Mouse (Mus musculus): ENCODE data around the gene Dyrk1a. TPM values are rescaled to one million over a fixed set of nuclear protein-coding genes. Genes with fewer than 3 reads are reported as not detected.

The Dyrk1a gene
- total RNA-seq, 1 experiment from 2014 or later: 89.6 TPM

DNA sequence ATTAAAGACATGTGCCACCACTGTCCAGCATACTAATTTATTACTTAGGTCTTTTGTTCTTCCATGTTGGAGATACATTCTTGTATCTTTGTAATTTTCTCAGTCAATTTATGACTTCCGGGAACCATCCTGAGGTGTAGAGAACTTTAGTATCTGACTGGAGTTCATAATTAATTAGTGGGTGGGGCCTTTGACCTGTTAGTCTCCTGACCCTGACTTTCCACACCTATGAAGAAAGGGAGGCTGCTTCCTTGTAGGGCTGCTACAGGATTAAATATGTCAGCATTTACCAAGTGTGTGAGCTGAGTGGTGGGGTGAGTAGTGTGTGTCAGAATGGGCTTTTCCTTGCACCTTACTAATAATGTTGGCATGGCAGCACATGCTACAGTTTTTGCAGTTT lies 36.4 kb downstream of the Dyrk1a start:
- no peak for ATAC-seq (replicated peaks in 1 of 2; ENCODE audit: insufficient read depth in 1 of 2, low FRiP score in 2 of 2, low TSS enrichment in 1 of 2, low read depth in 1 of 2, poor library complexity in 2 of 2, severe bottlenecking in 2 of 2)

DNA sequence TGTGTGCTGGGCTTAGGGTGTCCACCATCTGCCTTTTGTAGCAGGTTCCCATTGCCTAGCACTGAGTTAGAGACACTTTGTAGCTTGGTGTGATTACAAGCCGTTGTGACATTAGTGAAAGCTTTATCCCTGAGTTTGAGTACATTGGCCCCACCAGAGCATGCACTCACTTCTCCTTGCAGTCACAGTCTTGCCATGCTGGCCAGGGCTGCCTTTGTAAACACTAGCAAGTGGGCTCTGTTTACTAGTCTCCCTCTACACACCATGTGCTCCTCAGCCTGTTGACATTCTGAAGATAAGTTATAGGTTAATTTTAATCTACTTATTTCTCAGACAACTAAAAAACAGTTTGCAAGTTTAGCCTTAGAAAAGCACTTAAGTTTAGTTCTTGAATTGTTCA lies 37.7 kb downstream of the Dyrk1a start:
- ATAC-seq (replicated peaks in 1 of 2; ENCODE audit: insufficient read depth in 1 of 2, low FRiP score in 2 of 2, low TSS enrichment in 1 of 2, low read depth in 1 of 2, poor library complexity in 2 of 2, severe bottlenecking in 2 of 2): no peak

DNA sequence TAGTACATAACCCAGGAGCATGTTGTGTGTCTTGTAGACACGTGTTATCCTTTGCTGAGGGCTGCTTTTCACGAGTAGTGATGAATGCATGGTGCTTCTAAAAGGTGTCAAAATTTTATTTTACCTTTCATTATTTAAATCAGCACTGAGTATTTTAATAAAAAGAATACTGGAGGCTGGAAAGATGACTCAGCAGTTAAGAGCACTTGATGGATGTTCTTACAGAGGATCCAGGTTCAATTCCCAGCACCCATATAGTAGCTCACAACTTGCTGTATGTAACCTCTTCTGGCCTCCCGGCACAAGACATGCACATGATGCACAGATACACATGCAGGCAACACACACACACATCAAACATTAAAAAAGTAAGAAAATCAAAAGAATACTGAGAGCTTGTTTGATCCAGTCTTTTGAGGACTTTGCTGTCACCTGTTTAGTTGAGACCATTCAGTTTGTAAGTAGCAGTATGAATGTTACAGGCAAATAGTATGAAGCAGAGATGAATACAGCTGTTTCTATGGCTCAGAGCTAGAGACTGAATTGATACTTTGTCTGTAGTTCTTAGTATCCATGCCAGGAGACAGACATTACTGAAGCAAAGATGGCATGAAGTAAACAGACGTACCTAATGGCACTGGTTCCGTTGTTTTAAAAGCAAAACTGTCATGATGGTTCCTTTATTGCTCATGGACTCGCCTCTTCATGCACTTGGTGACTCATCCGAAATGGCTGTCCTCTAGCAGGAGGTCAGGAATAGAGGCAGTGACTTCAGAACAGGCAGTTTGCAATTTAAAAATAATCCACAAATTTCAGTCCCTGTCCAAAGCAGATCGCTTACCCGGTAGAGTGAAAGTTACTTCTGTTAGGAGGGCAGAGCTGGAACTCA lies 39.1 kb downstream of the Dyrk1a start:
- no peak for ATAC-seq (replicated peaks in 1 of 2; ENCODE audit: insufficient read depth in 1 of 2, low FRiP score in 2 of 2, low TSS enrichment in 1 of 2, low read depth in 1 of 2, poor library complexity in 2 of 2, severe bottlenecking in 2 of 2)

DNA sequence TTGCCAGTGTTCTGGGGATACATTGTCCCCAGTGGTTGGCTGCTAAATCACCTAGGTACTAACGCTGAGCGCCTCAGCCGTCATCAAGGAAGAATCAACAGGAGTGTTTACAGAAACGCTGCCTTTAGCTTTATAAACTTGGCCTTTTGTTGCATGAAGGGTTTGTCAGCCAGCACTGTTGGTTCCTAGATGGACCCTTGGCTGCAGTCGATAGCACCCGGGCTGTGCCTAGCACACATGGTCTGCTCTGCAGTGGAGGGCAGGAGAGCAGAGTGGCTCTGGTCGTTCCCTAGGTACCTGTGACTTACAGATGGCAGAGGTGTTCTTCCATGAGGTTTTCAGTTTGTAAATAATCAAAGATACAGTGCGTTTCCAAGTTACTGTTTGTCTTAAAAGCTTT lies 42.8 kb downstream of the Dyrk1a start:
- ATAC-seq (replicated peaks in 1 of 2; ENCODE audit: insufficient read depth in 1 of 2, low FRiP score in 2 of 2, low TSS enrichment in 1 of 2, low read depth in 1 of 2, poor library complexity in 2 of 2, severe bottlenecking in 2 of 2): no peak

DNA sequence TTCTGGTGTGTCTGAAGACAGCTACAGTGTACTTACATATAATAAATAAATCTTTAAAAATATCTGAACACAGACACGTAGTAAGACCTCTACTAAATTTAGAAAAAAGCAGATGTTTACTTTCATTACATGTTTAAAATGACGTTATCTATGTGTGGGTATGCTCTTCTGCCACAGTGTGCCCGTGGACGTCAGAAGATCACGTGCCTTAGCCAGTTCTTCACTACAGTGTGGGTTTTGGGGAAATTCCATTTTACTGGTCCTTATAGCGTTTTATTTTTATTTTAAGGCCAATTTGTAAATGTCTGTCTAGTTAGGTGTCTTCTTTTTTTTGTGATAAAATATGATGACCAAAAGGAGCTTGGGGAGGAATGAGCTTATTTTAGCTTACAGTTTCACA lies 47.4 kb downstream of the Dyrk1a start:
- no peak for ATAC-seq (replicated peaks in 1 of 2; ENCODE audit: insufficient read depth in 1 of 2, low FRiP score in 2 of 2, low TSS enrichment in 1 of 2, low read depth in 1 of 2, poor library complexity in 2 of 2, severe bottlenecking in 2 of 2)

DNA sequence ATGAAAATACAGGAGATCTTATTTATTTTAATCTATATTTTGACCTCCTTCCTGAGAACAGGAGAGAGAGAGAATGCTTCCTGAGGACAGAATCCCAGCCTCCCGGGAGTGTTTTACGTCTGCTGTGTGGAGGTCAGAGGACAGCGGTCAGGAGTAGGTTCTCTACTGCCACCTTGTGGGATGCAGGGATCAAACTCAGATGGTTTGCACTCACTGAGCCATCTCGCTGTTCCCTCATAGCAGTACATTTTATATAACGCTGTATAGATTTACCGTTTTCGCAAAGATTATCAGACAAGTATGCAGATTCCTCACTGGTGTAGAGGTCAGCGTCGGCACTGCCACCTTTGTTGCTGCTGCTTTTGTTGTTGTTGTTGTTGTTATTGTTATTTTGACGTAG lies 48.7 kb downstream of the Dyrk1a start:
- peak; percentile 75 to 81 for ATAC-seq (replicated peaks in 1 of 2; ENCODE audit: insufficient read depth in 1 of 2, low FRiP score in 2 of 2, low TSS enrichment in 1 of 2, low read depth in 1 of 2, poor library complexity in 2 of 2, severe bottlenecking in 2 of 2)

DNA sequence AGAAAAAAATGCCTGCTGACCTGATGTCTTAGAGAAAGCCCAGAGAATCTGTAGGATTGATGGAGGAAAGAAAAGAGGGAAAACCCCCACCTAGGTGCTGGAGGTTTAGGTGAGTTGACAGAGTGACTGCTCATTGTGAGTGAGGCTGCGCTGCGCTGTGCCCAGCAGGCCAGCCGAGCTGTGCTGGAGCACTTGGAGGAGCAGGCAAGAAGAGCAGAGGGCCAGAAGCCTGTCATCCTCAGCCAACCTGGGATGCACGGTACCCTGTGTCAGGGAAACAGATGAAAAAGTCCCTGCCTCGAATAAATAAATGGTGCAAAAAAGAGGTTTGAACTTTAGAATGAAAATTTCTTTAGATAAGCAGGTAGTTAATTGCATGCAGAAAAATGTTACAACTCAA lies 49.5 kb downstream of the Dyrk1a start:
- ATAC-seq (replicated peaks in 1 of 2; ENCODE audit: insufficient read depth in 1 of 2, low FRiP score in 2 of 2, low TSS enrichment in 1 of 2, low read depth in 1 of 2, poor library complexity in 2 of 2, severe bottlenecking in 2 of 2): no peak

DNA sequence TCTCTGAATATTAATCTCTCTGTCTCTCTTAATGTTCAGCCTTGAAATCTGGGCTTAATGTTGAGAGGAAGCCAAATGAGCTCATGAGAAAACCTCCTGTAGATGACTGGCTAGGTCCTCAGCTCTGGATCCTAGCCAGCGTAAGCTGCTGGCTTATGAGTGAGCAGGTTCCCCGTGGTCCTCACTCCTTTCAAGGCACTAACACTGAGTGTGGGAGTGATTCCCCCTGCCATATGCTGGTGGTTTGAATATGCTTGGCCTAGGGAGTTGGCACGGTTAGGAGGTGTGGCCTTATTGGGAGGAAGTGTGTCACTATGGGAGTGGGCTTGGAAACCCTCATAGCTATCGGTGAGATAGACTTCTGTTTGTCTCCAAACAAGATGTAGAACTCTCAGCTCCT lies 55.1 kb downstream of the Dyrk1a start:
- ATAC-seq (replicated peaks in 1 of 2; ENCODE audit: insufficient read depth in 1 of 2, low FRiP score in 2 of 2, low TSS enrichment in 1 of 2, low read depth in 1 of 2, poor library complexity in 2 of 2, severe bottlenecking in 2 of 2): peak in 1 of 2 experiments; percentile 13; a peak in 2 of 4 replicates

DNA sequence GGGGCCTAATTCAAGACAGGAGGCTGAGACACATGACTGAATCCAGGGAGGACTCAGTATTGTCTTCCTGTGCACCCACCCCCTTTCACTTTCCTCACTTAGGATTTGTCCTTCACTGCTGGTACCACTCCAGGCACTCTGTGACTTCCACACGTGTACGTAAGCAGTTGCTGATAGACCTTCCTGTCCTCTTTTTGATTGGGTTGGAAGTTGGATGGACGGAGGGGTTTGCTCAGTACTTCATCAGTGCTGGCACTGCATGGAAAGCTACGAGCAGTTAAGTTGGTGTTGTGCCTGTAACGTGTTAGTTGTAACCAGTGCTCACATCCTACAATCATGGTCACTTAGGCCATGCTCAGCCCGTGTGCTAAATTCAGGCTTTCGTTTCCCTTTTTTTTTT lies 55.8 kb downstream of the Dyrk1a start:
- no peak for ATAC-seq (replicated peaks in 1 of 2; ENCODE audit: insufficient read depth in 1 of 2, low FRiP score in 2 of 2, low TSS enrichment in 1 of 2, low read depth in 1 of 2, poor library complexity in 2 of 2, severe bottlenecking in 2 of 2)

DNA sequence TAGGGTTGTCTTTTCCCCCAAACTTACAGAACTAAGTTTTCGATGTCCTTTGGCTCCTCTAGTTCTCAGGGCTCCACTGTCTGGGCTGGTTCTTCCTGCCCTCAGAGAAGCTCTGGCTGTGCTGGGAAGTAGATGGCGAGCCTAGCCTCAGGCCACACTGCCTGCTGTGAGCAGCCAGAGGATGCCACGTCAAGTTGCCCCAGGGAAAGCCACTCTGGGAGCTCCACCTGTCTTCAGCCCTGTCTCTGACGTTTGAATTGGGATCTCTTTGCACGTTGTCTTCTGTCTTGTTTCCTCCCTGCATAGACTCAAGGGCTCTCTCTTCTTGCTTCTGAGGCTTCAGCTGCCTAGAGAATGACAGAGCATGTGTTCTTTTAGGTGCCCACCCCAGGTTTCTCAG lies 57.9 kb downstream of the Dyrk1a start:
- ATAC-seq (replicated peaks in 1 of 2; ENCODE audit: insufficient read depth in 1 of 2, low FRiP score in 2 of 2, low TSS enrichment in 1 of 2, low read depth in 1 of 2, poor library complexity in 2 of 2, severe bottlenecking in 2 of 2): no peak

DNA sequence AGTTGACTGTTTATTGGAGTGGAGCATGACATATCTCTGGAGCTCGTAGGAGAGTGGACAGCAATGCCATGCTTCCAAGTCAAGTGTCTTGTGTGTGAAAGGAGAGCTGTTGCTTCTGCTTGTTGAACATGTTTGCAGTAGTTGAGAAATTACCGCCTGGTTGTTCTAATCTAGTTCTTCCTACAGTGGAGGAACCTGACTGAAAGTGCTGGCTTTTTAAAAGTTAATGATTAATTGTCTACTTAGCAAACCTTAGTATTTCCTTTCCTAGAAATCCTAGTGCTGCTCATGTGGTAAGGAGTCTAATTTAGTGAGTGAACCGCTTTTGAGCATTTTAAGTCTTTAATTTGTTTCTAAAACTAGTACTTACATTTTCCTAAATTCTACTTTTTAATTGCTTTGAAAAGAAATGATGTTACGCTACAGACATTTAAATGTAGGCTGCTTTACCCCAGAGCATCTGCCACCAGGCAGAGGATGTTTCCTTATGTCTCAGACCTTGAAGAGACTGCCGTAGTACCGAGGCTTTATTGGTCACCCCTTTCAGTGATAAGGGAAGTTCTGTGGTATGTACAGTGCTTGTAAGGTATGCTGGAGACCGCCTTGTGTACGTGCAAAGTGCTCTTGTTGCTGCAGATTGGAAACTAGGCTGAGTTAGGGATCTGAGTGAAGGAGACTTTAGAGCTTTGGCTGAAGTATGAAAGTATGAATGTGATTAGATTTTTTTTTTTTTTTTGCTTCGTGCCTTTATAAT lies 59.3 kb downstream of the Dyrk1a start:
- ATAC-seq (replicated peaks in 1 of 2; ENCODE audit: insufficient read depth in 1 of 2, low FRiP score in 2 of 2, low TSS enrichment in 1 of 2, low read depth in 1 of 2, poor library complexity in 2 of 2, severe bottlenecking in 2 of 2): no peak

DNA sequence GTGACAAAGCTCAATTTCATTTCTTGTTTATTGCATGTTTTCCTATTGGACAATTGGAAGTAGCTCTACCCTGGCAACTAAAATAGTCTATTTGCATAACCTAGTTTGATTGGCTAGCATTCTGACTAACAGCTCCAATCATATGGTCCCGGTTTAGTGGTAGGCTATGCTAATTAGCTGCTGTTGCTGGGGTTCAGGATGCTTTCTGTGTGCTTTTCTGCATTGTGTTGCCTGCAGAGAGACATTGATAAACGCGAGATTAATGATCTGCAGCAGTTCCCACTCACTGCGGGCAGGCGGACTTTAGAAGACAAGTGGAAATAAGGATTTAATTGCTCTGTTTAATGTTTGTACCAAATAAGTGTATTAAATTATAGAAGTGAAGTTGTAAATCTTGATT lies 62.2 kb downstream of the Dyrk1a start:
- ATAC-seq (replicated peaks in 1 of 2; ENCODE audit: insufficient read depth in 1 of 2, low FRiP score in 2 of 2, low TSS enrichment in 1 of 2, low read depth in 1 of 2, poor library complexity in 2 of 2, severe bottlenecking in 2 of 2): peak; percentile 94 to 98

DNA sequence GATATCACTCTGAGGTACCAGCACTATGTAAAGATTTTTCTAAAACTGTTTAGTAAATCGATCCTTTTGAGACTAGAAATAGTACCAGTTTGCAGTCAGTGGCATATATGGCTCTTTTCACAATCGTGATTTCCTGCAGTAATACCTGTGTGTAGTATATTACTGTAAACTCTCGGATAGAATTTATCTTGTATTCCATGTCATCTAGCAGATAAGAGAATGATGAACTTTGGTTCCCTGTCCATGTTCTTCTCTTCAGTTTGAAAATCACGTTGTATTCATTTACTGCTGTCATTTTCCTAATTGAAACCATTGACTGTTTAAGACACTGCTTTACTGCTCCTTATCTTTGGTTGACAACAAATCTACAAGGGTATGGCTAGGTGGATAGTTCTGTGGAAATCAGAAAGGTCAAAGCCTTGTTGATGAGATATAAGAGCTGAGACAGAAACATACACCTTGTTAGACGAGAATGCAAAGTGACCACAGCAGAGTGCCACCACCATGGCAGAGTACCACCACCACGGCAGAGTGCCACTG lies 62.7 kb downstream of the Dyrk1a start:
- ATAC-seq (replicated peaks in 1 of 2; ENCODE audit: insufficient read depth in 1 of 2, low FRiP score in 2 of 2, low TSS enrichment in 1 of 2, low read depth in 1 of 2, poor library complexity in 2 of 2, severe bottlenecking in 2 of 2): no peak

DNA sequence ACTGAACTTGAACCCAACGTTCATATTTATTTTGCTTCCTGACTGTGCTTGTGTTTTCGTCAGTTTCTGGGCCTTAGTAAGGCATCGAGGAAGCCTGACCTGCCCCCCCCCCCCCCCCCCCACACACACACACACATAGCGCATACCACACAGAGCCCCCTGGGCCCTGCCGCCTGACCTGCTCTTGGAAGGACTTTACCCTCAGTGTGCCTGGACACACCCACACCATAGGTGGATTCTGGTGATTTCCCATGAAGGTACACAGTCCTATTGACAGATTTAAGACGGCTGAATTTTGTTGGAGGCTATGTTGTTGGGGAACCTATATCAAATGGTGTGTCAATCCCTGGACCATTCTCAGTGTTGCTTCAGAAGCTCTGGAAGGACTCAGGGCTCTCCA lies 63.2 kb downstream of the Dyrk1a start:
- no peak for ATAC-seq (replicated peaks in 1 of 2; ENCODE audit: insufficient read depth in 1 of 2, low FRiP score in 2 of 2, low TSS enrichment in 1 of 2, low read depth in 1 of 2, poor library complexity in 2 of 2, severe bottlenecking in 2 of 2)

DNA sequence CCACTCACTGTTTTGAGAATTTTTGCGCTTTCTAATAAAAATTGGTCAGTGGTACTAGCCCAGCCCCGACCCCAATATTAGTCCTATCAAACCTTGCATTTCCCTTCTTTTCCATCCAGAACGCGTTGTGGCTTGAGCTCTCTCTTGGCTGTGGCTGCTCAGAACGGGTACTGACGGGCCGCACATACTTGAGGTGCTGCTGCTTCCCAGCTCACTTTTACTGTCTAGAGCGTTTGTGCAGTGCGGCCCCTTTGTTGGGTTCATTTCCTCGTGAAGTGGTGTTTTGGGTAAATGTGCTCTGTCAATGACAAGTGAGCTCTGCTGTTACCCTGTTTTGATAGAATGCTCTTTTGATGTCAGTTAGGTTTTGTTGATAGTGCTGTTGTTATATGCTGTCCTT lies 67.6 kb downstream of the Dyrk1a start:
- ATAC-seq (replicated peaks in 1 of 2; ENCODE audit: insufficient read depth in 1 of 2, low FRiP score in 2 of 2, low TSS enrichment in 1 of 2, low read depth in 1 of 2, poor library complexity in 2 of 2, severe bottlenecking in 2 of 2): peak in 1 of 2 experiments; percentile 53; a peak in 1 of 4 replicates

DNA sequence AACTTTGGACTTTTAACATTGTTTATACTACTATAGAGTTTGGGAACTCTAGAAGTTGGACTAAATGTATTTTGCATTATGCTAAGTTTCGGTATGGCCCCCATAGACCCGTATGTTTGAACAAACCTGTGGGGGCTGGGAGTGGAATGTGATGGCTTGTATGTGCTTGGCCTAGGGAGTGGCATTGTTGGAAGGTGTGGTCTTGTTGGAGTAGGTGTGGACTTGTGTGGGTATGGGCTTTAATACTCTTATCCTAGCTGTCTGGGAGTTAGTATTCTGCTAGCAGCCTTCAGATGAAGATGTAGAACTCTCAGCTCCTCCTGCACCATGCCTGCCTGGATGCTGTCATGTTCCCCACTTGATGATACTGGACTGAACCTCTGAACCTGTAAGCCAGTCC lies 72.0 kb downstream of the Dyrk1a start:
- ATAC-seq (replicated peaks in 1 of 2; ENCODE audit: insufficient read depth in 1 of 2, low FRiP score in 2 of 2, low TSS enrichment in 1 of 2, low read depth in 1 of 2, poor library complexity in 2 of 2, severe bottlenecking in 2 of 2): no peak

DNA sequence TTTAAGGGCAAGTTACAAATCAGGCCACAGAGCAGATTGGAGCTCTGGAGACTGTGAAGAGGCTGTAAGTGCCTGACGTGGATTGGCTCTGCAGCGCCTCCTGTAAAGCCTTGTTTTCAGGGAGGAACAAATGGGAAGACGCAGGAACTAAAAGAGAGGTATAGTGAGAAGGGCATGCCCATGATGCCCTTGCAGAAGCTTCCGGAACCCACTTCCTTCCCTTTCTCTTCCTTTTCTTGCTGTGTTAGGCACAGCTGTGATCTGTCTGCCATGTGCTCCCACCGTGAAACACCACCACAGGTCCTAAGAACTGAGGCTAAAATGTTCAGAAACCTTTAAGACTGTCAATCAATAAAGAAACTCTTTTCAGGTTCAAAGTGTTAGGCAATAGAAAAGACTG lies 77.3 kb downstream of the Dyrk1a start:
- ATAC-seq (replicated peaks in 1 of 2; ENCODE audit: insufficient read depth in 1 of 2, low FRiP score in 2 of 2, low TSS enrichment in 1 of 2, low read depth in 1 of 2, poor library complexity in 2 of 2, severe bottlenecking in 2 of 2): peak; percentile 57 to 75; a peak in 3 of 4 replicates

DNA sequence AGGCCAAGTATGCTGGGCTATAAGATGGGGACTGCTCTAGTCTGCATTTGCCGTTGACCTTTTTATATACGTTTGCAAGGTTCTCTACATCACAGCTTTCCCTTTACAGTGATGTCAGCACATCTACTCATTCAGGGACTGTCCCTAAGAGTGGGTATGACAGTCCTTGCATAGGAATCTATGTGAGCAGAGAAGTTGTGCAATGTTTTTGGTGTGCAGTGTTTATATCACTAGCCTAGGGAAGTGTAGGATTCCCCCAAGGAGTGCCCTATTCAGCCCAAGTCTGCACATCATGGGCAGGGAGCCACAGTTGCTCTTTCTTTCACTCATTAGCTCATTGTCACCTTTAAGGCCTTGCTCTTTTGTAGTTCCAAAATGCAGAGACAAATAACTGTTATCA lies 78.1 kb downstream of the Dyrk1a start:
- ATAC-seq (replicated peaks in 1 of 2; ENCODE audit: insufficient read depth in 1 of 2, low FRiP score in 2 of 2, low TSS enrichment in 1 of 2, low read depth in 1 of 2, poor library complexity in 2 of 2, severe bottlenecking in 2 of 2): no peak

Measured in hematopoietic stem cell, adult 5-6 weeks (primary cell).